Mouse (Mus musculus): ENCODE measurements at regions not wholly inside any gene's neighbourhood (a gene's known extent, or its start where the extent isn't known, plus 50 kb on each side); places are given as distances from the start of the nearest gene placed in this dataset.

DNA sequence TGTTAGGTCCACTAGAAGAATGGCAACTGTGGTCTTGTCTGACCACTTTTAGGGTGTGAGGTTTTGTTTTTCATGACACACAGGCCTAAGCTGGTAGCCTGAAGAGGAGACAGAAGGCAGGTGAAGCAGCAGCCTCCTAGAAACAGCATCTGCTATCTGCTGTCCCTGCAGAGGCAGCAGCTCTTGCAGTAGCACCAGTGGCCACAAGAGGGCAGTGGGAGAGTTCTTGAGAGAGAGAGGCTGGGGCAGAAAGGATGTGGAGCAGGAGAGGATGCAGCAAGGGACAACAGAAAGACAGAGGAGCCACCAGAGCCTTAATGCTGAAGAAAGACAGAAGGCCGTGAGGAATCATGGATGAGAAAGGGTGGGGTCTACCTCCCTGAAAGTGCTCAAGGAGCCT lies 88.1 kb upstream of the Usp51 start:
- DNase-seq (ENCODE audit: low read depth), result peak; percentile 19

DNA sequence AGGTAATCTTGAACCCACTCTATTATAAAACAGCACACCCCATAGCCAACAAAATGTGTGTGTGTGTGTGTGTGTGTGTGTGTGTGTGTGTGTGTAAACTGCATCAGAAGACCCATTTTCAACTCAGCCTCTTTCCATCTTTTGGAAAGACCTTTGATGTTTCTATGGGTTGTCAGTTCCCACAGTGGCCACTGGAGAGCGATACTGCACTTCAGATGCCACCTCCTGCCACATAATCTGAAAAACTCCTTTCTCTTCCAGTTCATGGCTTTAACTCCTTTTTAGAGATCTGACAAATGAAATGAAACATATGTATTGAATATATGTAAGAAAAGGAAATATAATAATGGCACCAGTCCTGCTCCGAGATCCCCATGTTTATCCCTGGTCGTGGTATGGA lies 79.3 kb upstream of the Usp51 start:
- DNase-seq (ENCODE audit: low read depth), result no peak

DNA sequence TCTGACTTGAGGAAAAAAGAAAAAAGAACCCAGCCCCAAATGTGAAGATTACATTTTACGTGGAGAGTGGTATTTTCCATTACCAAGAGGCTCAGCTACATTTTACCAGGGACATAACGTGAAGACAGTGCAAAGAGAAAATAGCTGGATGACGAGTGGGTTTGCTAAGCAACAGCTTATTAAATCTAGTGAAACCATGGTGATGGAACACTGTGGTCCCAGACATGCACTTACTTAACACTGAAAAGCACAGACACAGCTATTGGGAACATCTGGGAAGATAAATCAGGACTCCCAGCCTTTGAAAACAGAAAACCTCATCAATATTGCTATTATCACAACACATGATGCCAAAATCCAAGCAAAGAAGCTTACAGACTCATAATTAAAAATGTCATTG lies 60.1 kb upstream of the Usp51 start:
- DNase-seq (ENCODE audit: low read depth), result no peak
